Mouse (Mus musculus): ENCODE measurements around the gene Mrpl34.

The Mrpl34 gene

DNA sequence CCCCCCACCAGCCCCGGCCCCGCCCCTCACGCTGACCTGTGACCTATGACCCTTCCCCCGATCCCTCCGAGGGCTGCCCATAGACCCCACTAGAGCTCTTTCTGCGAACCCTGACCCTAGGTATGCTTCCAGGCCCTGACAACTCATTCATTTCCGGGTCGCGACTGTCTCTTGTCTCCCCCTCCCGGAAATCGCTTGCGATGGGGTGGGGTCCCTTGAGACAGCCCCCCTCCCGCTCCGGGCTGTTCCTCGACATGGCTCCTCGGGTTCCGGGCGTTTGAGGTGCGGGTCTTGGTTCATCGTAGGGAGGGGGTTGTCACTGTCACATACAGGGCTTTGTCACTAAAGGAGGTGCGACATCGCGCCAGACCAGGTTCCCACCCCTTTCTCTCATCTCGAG lies 4.7 kb downstream of the Mrpl34 start:
- peak; percentile 79 for DNase-seq (ENCODE audit: low read depth)

DNA sequence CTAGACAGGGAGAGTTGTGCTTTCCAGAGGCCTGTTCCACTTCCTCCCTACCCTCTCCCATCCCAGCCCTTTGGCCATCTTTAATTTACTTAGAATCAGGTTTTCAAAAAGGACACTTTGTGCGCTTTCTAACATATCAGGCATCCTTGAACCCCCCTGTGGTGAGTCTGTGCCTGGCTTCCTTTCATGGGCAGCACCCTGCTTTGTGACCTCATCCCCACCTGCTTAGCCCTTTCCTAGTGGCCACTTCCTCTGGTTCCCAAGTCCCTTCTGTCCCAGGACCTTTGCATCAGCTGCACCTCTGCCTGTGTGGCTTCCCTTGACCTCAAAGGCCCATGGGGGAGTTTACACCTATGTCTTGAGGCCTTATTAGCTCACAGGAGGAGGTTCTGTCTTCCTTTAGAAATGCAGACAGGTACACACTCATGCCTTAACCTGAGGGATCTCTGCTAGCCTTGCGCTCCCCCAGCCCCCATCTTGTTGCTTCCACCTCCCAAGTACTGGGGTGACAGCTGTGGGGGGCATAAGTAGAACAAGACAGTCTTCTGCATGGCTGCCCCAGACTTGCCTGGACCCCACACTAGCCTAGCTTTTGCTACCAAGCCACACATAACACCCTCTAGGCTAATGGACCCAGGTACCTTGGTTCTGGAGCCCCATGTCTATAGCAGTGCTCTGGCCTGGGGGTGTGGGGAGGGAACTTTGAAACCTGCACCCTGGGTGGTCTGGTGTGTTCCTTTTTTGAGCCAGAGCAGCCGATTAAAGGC lies 5.6 kb downstream of the Mrpl34 start:
- DNase-seq (ENCODE audit: low read depth), result no peak

DNA sequence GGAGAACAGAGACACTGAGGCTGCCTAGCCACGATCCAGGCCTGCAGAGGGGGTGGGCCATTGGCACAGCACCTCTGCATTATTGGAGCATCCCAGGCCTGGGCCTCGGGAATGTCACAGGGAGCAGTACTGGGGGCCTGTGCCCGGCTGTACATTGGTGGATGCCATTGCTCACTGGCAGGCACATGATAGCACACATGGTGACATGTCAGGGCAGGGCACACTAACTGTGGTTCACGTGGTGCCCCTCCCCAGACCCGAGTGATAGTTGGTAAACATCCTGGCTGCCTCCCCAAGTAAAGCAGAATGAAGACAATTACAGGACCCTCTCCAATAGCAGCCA lies 6.1 kb downstream of the Mrpl34 start:
- no peak for DNase-seq (ENCODE audit: low read depth)

DNA sequence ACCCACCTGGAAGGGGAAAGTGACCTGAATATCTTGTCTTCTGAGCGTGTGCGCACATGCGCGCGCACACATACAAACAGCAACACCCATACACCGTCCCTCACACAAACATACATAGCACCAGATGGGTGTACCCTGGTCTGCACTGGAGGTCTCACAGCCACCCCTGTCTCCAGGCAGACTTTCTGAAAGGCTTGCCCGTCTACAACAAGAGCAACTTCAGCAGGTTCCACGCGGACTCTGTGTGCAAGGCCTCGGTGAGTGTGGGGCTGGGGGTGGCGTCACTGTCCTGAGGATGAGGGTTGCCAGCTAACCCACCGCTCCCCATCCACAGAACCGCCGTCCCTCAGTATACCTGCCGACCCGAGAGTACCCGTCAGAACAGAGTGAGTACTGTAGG lies 7.1 kb downstream of the Mrpl34 start:
- no peak for DNase-seq (ENCODE audit: low read depth)

DNA sequence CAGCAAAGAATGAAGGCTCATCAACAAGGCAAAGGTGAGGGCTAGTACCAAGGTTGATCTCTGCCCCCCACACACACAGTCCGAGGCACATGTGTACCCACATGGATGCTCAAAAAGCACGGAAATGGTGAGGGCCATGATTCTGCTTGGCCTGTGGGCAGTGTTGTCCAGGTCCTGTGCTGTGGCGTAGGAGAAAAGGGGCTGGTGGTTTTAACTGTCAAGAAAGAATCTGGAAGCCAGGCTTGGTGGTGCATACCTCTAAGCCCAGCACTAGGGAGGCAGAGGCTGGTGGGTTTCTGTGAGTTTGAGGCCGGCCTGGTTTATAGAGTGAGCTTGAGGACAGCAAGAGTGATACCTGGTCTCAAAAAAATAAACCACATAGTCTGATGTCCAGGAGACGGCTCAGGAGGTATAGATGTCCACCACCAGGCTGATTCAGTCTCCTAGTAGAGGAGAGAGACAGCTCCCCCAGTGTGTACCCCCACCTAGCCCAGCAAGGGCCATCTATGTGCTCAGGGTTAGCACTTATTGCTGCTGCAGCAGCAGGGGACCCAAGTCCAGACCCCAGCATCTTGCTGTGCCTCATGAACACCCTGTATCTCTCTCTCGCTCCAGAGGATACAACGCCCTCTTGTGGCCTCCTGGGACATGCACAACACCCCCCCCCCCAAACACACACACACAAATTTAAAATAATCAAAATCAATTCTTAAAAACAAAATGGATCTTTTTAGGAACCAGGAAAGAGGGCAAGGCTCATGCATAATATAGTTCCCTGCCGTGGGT lies 8.0 kb downstream of the Mrpl34 start:
- DNase-seq (ENCODE audit: low read depth), result no peak

DNA sequence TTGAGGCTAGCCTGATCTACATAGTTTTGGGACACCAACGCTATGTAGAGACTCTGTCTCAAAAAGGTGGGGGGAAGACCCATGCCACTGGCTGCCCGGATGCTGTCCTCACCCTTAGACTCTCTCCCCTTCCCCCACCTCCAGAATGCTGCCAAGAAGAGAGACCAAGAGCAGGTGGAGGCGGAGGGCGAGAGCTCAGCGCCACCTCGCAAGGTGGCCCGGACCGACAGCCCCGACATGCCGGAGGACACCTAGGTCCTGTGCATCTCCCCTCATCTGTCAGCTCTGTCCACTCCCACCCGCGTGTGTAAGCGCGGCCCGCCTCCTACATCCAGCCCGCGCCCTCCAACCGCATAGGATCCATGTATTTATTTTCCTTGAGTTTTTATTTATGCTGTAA lies 9.6 kb downstream of the Mrpl34 start:
- no peak for DNase-seq (ENCODE audit: low read depth)

DNA sequence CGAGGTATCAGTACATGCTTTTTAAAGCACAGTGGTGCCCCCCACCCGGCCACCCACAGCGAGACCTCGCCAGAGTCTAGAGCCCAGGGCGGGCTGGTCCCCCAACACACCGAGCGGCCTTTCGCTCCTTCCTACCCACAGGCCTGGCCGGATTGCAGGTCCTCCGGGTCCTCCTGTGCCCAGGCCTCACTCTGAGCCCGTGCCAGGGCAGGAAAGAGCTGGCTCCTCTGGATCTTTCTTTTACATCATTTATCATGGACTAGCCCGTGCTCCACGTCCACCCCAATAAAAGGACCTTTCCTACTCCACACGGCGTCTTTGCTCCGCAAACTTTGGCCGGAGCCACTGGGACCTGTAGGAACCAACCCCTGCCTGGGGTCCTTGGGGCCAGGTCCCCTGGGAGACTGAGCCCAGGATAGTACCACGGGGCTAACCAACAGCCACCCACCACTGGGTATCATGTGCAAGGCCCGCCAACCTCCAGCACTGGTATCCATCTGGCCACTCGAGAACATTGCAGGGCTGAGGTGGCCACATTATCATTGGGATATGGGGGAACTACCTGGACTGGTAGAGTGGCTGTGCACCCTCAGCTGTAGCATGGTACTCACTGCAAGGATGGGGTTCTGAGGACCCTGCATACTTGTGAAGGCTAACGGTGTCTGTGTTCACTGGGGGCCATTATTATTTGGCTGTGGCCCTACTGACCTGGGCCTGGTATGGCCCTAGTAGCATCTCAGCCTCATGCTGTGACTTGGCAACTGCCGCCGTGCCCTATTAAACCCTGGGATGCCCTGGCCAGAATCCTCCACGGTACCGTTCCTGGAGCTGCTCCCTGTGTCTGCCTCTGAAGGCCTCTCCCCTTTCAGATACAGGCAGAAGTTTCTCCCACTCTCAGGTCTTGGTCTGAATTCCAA lies 10.3 kb downstream of the Mrpl34 start:
- no peak for DNase-seq (ENCODE audit: low read depth)

DNA sequence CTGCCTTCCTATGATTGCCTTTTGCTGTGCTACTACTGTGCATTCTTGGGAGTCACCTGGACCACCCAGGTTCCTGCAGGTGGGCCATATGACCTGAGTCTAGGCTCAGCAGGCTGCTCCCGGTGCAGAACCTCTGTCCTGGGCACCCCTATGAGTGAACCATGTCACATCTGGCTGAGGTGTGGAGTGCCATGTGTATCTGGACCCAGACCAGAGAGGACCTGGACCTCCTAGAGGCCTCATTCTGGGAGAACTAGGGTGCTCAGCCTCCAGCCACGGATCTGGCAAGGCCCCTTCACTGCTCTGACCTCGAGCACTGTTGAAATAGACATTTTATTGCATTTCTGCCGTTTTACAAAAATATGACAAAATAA lies 10.9 kb downstream of the Mrpl34 start:
- no peak for DNase-seq (ENCODE audit: low read depth)

DNA sequence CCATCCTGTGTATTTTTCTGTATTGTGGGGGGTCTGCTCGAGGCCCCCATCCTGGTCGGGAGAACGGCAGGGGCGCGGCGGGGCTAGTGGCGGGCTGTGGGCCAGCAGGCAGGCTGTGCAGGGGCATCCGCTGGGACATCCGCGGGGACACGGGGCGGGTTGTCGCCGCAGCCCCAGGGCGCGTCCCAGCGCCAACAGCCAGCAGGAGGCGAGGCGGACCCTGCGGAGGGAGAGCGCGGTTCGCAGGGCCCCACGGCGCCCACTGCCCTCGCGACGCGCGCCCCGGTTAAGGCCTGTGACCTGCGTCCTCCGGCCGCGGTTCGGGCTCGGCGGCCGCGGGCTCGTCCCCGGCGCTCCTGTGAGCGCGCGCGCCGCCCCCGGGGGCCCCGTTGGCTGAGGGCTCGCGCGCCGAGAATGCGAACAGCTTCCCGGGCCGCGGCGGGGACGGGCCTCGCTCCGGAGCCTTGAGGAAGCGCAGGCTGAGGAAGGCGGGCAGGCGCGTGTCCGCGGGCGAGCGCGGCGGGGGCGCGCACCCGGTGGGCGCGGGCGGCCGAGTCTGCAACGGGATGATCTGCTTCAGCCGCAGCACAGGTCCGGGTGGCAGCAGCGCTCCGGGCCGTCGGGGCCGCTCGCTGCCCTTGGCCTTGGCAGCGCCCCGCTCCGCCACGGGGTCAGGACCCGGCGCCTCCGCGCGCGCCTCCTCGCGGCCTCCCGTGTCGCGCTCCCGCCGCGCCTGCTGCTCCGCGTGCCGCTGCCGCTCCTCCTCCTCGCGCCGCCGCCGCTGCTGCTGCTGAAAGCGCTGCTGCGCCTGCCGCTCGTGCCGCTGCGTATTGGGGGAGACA lies 11.6 kb downstream of the Mrpl34 start:
- peak; percentile 75 for DNase-seq (ENCODE audit: low read depth)

DNA sequence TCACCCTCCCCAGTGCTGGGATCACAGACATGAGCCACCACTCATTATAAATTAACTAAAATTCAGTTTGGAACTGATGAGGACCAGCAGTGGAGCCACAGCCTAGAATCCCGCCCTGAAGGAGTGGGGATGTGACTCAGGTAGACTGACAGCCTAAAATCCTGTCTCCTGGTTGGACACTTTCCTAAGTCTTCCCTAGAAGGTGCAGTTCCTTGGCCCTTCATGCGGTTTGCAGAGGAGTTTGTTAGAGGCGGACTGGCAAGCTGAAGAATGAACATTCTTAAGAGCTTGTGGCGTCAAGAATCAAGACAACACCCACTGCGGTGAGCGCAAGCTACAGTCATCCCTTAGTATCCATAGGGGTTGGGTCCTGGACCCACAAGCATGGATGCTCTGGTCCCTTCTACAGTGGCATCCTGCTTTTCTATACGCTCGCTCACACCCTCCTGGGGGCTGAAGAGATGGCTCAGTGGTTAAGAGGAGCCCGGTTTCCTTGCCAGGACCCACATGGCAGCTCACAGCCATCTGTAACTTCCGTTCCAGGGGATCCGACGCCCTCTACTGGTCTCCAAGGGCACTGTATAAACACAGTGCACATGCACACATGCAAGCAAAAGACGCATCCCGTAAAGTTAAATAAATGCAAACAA lies 12.6 kb downstream of the Mrpl34 start:
- peak; percentile 67 for DNase-seq (ENCODE audit: low read depth)

DNA sequence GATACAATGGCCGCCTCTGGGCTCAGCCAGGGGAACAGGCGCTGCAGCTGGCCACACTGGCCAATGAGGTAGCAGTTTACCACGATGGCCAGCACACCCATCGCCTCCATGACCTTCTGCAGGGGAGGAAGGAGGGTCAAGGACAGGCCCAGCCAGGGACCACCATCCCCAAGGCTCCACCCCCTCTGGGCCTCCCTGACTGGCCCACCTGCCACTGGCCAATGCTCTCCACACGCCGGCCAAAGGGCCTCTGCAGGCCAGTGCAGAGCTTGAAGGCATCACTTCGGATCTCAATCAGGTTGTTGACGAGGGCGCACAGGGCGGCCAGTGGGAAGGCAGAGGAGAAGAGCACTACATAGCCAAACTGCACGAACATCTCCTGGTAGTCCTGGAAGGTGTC lies 14.2 kb downstream of the Mrpl34 start:
- DNase-seq (ENCODE audit: low read depth), result no peak

DNA sequence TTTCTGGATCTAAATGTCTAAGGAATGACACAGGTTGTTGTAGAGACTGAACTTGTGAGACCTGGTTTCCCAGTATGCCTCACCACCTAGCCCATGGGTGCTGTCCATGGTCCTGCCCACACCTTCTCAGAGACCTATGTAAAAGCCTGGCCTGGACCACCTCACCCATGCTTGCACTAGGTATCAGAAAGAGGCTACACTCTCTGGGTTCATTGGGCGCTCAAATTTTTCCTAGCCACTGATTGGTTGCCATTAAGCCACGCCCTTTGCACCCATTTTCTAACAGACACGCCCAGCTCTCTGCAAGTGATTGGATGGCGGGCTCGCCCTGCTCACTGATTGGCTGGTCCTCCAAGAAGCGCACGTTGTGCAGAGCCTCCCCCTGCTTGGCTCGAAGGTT lies 19.2 kb downstream of the Mrpl34 start:
- peak; percentile 81 for DNase-seq (ENCODE audit: low read depth)

DNA sequence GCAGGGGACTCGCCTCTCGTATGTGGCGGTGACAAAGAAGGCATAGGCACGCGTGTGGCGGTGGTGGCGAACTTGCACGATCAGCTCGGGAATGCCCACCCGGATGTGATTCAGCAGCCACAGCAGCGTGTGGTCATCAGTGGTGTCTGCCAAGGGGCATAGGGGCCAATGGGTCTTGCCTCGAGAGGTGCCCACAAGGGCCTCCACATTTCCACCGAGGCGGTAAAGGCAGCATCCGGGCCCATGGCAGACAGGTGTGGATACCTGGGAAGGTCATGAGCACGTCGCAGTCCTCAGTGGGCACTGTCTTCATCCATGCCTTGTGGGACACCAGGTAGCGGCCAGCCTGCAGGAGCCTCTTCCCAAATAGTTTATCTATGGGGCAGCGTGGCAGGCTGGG lies 20.0 kb downstream of the Mrpl34 start:
- no peak for DNase-seq (ENCODE audit: low read depth)

DNA sequence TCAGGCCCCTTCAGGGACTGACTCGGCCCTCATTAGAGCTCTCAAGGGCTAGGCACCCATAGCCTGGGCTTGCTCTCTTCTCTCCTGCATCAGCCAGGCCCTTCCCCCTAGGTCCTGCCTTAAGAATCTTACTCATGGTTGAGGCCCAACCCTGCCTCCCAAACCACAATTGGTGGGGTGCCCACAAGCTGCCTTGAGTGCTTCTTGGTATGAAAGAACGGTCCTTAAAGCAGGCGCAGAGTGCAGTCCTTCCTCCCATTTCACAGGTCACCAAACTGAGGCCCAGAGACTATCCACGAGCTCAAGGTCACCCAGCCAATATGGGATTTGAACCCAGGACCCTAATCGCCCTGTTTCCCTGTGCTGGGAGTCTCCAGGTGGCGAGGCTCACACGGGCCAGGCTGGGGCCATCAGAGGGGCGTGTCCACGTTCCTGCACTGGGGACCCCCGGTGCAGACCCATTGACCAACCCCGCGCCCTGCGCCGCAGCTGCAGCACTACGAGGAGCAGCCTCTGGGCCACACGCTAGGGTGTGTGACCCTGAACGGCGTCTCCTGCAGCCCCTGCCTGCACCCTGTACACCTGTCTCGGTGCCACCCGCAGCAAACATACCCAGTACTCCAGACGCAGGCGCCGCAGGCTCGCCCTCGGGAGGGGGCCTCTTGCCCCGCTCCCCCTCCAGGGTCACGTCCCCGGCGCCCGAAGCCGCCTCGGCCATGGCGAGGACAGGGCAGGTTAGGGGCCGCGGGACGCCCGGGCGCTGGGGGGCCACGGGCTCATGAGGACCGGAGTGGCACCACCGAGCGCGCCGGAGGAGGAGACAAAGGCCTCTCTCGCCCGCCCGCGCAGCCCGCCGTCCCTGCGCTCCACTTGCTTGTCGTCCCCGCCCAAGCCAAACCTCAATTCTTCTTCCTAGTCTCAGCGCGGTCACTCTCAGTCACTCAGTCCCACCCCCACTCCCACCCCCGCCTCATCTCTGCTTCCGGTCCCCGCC lies 20.7 kb downstream of the Mrpl34 start, which contains the start of gene Ano8:
Gene Ano8 (minus strand): TSS at position 822 of the 994 bp plus-strand sequence.
- DNase-seq (ENCODE audit: low read depth), result peak; percentile 88

DNA sequence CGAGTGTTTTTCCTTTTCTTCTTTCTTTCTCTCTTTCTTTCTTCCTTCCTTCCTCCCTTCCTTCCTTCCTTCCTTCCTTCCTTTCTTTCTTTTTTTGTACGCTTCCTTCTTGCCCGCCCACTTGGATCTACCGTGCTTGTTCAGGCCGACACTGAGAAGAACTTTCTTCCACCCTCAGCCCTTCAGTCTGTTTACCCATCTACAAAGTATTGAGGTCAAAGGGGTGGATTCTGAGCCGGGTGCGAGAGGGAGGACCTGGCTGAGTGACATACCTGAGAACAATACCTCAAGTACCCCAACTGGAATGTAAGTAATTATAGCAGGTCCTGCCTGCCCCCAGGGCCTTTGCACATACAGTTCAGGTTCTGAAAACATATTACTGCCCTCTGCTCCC lies 21.4 kb downstream of the Mrpl34 start:
- no peak for DNase-seq (ENCODE audit: low read depth)

DNA sequence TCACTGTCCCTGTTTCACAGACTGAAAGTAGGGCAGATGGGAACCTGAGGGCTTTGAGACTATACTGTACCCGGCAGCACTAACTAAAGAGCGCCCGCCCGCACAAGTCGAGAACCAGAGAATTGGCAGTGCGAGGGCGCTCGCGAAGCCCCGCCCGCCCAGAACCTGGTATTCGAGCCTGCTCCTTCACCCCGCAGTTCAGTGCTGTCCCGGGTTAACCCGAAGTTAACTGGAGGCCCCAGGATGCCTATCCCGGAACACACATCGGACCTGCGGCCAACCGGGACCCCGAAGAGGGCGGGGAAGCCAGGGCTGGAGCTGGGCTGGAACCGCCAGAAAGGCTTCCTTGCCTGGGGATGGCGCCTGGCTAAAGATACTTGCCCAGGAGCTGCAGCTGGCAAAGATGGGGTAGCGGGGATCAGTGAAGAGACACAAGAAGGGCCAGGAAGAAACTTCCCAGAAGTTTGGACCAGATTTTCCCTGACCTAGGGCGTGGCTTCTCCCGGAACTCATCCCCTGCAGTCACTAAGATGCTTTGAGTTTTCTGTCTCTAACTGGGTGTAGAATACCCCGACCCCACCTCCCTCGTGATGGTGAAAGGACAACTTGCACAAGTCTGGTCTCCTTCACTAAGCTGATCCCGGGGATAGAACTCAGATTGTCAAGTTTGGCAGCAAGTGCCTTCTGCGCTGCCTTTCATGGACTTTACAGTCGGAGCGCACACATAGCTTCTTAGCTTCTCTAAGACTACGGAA lies 23.1 kb downstream of the Mrpl34 start, which contains the start of gene Gtpbp3:
Gene Gtpbp3 (plus strand): TSS at position 413 of the 755 bp plus-strand sequence.
- peak; percentile 80 for DNase-seq (ENCODE audit: low read depth)

DNA sequence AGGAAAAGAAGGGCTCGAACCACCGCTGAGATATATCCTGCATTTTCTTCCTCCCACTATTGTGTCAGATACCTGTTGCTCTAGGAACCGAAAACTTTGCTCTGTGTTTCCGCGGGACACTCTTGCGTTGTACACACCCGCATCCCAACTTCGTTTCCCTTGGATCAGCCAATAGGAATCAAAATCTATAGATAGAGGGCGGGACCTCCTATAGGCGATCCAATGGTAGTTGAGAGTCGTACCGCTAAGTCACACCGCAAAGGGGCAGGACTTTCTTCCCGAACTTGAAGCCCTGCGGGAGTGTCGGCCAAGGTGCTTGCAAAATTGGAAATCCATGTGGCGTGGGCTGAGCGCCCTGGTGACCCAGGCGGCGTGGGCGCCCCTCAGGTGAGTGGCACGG lies 23.7 kb downstream of the Mrpl34 start:
- peak; percentile 99 for DNase-seq (ENCODE audit: low read depth)

DNA sequence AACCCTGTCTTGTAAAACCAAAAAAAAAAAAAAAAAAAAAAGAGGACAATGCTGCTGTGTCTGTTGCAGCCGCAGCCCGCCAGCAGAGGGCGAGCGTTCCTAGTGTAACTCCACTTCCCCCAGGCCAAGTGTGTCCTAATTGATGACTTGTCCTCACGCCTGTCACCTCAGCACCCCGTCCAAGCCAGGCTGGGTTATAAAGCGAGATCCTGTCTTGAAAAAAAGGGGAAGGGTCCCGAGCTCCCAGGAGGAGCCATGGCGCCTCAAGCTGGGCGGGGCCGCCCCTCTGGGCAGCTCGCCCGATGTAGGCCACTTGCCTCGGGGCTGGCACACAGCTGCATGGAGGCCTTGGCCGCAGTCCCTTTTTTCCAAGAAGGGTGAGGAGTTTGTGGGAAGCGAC lies 30.3 kb downstream of the Mrpl34 start:
- DNase-seq (ENCODE audit: low read depth), result peak; percentile 86

DNA sequence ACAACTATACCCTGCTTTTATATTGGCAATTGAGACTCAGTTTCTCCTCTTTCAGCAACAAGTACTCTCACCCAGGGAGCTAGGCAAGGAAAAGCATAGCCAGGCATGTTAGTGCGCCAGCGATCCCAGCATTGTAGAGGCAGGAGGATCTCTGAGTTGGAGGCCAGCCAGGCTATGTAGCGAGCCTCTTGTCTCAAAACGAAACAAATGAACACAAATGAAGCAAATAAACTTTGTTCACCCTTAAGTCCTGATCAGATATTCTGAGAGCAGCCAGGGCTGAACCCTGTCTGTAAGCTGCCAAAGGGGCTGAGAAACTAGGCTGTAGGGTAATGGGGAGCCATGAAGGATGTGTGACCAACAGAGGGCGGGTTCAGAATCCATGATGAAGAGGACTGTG lies 31.1 kb downstream of the Mrpl34 start:
- no peak for DNase-seq (ENCODE audit: low read depth)

Measured in induced T-regulatory cell, adult 2 months (primary cell).